Mouse (Mus musculus) stomach, embryonic 16.5 days (tissue): ENCODE data around the gene 4930524B15Rik. TPM values are rescaled to one million over a fixed set of nuclear protein-coding genes. Genes with fewer than 3 reads are reported as not detected.
"Not testable (repeated sequence)": the region's sequence is repeated elsewhere in the genome, so short reads cannot be mapped to it uniquely, and the experiment has no call there.

Experiments used
- ATAC-seq: fragments of 200-750 bp; cut with Nextera tagmentation; 2 replicates; pipeline ENCODE4 v1.8.0; 2017; ENCODE audit warnings: moderate number of reproducible peaks, moderate TSS enrichment; ENCODE audit not compliant: insufficient read depth, low FRiP score
- H3K27ac ChIP-seq: fragments of 300-500 bp; sonication (generic); 2 replicates; pipeline ENCODE4 v1.5.1; 2014; ENCODE audit warnings: low read length
- H3K27me3 ChIP-seq: fragments of 300-500 bp; sonication (generic); 2 replicates; pipeline ENCODE4 v1.6.1; 2014; ENCODE audit warnings: low read length, control low read depth, mixed read lengths; ENCODE audit not compliant: control insufficient read depth, insufficient read depth
- H3K36me3 ChIP-seq: fragments of 300-500 bp; sonication (generic); 2 replicates; pipeline ENCODE4 v1.6.1; 2014; ENCODE audit warnings: low read length; ENCODE audit not compliant: control insufficient read depth, insufficient read depth
- H3K4me1 ChIP-seq: fragments of 300-500 bp; sonication (generic); 2 replicates; pipeline ENCODE4 v1.6.1; 2014; ENCODE audit warnings: low read length, control low read depth, mixed read lengths; ENCODE audit not compliant: control insufficient read depth, insufficient read depth
- H3K4me2 ChIP-seq: fragments of 300-500 bp; sonication (generic); 2 replicates; pipeline ENCODE4 v1.6.1; 2014; ENCODE audit warnings: low read depth, low read length, mixed read lengths
- H3K4me3 ChIP-seq: fragments of 300-500 bp; sonication (generic); replicated peaks from 2 replicates; pipeline ENCODE4 v1.5.1; 2014; ENCODE audit warnings: mild to moderate bottlenecking, low read length
- H3K9ac ChIP-seq: fragments of 300-500 bp; sonication (generic); 2 replicates; pipeline ENCODE4 v1.6.1; 2014; ENCODE audit warnings: low read length
- H3K9me3 ChIP-seq: fragments of 300-500 bp; sonication (generic); replicated peaks from 2 replicates; pipeline ENCODE4 v1.6.1; 2016; ENCODE audit warnings: low read length, control low read depth; ENCODE audit not compliant: control insufficient read depth
- WGBS: fragments of 180-500 bp; shearing (Covaris S2); extraction: QIAGEN DNeasy Blood & Tissue Kit; methylation state at CpG from one replicate; pipeline ENCODE4 v1.1.7; 2014; 5-methylcytosine and 5-hydroxymethylcytosine counted together
- polyA plus RNA-seq: library from polyadenylated mRNA; unstranded; fragments of >200 nt; fragmentation: Nextera tagmentation; extraction: Ambion mirVana; gene quantifications from 2 replicates; pipeline ENCODE4 v1.2.1, GENCODE M21; 2015

The 4930524B15Rik gene
- polyA plus RNA-seq, 1 experiment from 2014 or later = 0.06 TPM

DNA sequence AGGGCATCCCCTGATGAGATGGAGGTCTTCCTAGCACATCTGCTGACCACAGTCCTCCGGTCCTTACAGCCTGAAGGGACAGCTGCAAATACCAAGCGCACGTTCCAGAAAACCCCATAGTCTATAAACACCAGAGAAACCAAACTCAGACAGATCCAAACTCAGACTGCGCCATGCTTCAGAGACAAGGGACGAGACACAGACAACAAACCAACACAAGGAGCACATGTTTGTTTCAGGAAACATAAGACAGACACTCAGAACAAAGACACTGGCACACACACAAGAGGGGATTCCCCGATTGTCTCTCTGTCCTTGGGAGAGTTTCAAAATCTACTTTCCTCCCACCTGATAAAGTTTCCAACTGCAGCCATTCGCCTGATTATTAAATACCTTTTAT lies 16.4 kb downstream of the 4930524B15Rik start:
- no peak overlapping the region for H3K4me3 ChIP-seq
- ATAC-seq = no peak
- no peak overlapping the region for H3K27ac ChIP-seq
- no peaks in the 10 kb centered on the region for H3K36me3 ChIP-seq
- no peak overlapping the region for H3K9ac ChIP-seq
- H3K4me1 ChIP-seq = no peaks in the 10 kb centered on the region
- 83% methylated on average over 7 of the region's 7 CpGs for whole genome bisulfite sequencing
- no peak overlapping the region for H3K4me2 ChIP-seq
- H3K9me3 ChIP-seq = no peaks in the 10 kb centered on the region
- H3K27me3 ChIP-seq = no peaks in the 10 kb centered on the region

GRCm38 (mm10) chr11:31982247-31982943 lies 17.0 kb downstream of the 4930524B15Rik start:
- H3K27ac ChIP-seq, H3K9ac ChIP-seq, H3K4me2 ChIP-seq, H3K36me3 ChIP-seq, ATAC-seq, H3K9me3 ChIP-seq, H3K27me3 ChIP-seq, H3K4me1 ChIP-seq, H3K4me3 ChIP-seq: not testable (repeated sequence)
- 85% methylated on average over 13 of the region's 13 CpGs for WGBS

- no peak overlapping the region for H3K4me2 ChIP-seq
- H3K9me3 ChIP-seq = no peaks in the 10 kb centered on the region
- no peaks in the 10 kb centered on the region for H3K36me3 ChIP-seq
- no peak overlapping the region for H3K4me3 ChIP-seq
- H3K27ac ChIP-seq = no peak overlapping the region
- H3K27me3 ChIP-seq = no peaks in the 10 kb centered on the region
- no peaks in the 10 kb centered on the region for H3K4me1 ChIP-seq
- ATAC-seq = no peak
- H3K9ac ChIP-seq = no peak overlapping the region
Measured at GRCm38 (mm10) chr11:31983249-31983648, 17.9 kb downstream of the 4930524B15Rik start.

- no peak for ATAC-seq
- Histone ChIP-seq H3K4me3 (no peak overlapping the region), H3K27ac (no peak overlapping the region), H3K9ac (no peak overlapping the region), H3K4me1 (no peaks in the 10 kb centered on the region), H3K9me3 (no peaks in the 10 kb centered on the region), H3K4me2 (no peak overlapping the region), H3K27me3 (no peaks in the 10 kb centered on the region), H3K36me3 (no peaks in the 10 kb centered on the region)
- 70% methylated on average over 2 of the region's 2 CpGs for WGBS
Measured at GRCm38 (mm10) chr11:31984786-31985185, 19.4 kb downstream of the 4930524B15Rik start.

DNA sequence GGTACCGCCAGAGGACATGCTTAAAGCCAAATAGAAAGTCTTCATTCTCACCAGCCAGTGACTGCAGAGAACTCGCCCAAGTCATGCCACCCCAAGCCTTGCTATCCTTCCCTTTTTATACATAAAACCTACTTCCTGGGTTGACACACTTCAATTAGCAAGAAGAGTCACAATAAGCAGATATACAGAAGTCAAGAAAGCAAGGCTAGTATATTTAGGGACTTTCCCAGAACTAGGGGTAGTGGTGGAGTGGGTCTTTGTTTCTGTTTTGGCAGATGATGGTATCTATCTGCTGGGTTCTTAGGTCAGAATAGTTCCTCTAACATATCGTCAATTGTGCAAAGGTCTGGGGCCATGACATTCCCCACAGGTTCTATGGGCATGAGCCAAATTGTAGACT lies 27.1 kb downstream of the 4930524B15Rik start:
- no peaks in the 10 kb centered on the region for H3K36me3 ChIP-seq
- no peaks in the 10 kb centered on the region for H3K9me3 ChIP-seq
- H3K4me3 ChIP-seq = no peak overlapping the region
- H3K9ac ChIP-seq = no peak overlapping the region
- ATAC-seq = no peak
- H3K27me3 ChIP-seq = no peaks in the 10 kb centered on the region
- H3K4me1 ChIP-seq = no peaks in the 10 kb centered on the region
- 86% methylated on average over 3 of the region's 3 CpGs for WGBS
- no peak overlapping the region for H3K27ac ChIP-seq
- no peak overlapping the region for H3K4me2 ChIP-seq

- no peak overlapping the region for H3K4me2 ChIP-seq
- no peaks in the 10 kb centered on the region for H3K9me3 ChIP-seq
- no peaks in the 10 kb centered on the region; the same call in 1 of the 2 replicates for H3K4me1 ChIP-seq
- H3K27me3 ChIP-seq = no peaks in the 10 kb centered on the region
- no peak overlapping the region for H3K27ac ChIP-seq
- 37% methylated on average over 2 of the region's 2 CpGs for WGBS
- no peaks in the 10 kb centered on the region for H3K36me3 ChIP-seq
- H3K9ac ChIP-seq = no peak overlapping the region
- no peak for ATAC-seq
- H3K4me3 ChIP-seq = no peak overlapping the region
Measured at GRCm38 (mm10) chr11:31999716-32000115, 34.3 kb downstream of the 4930524B15Rik start.

GRCm38 (mm10) chr11:32000281-32000680 lies 34.9 kb downstream of the 4930524B15Rik start, which contains the start of gene Nsg2:
Gene Nsg2, plus strand, starts transcription at chr11:32000463.
- no peaks in the 10 kb centered on the region for H3K36me3 ChIP-seq
- peak; percentile 88; the same call in 1 of the 2 replicates for ATAC-seq
- H3K4me2 ChIP-seq = peak within 1 kb of the TSS; percentile 56
- no peak within 1 kb of the TSS; the same call in 1 of the 2 replicates for H3K9ac ChIP-seq
- 0% methylated on average over 16 of the region's 16 CpGs for whole genome bisulfite sequencing
- peak within 1 kb of the TSS; percentile 29 for H3K4me3 ChIP-seq
- no peaks in the 10 kb centered on the region; the same call in 1 of the 2 replicates for H3K4me1 ChIP-seq
- H3K9me3 ChIP-seq = no peaks in the 10 kb centered on the region
- no peak within 1 kb of the TSS for H3K27ac ChIP-seq
- H3K27me3 ChIP-seq = no peaks in the 10 kb centered on the region

DNA sequence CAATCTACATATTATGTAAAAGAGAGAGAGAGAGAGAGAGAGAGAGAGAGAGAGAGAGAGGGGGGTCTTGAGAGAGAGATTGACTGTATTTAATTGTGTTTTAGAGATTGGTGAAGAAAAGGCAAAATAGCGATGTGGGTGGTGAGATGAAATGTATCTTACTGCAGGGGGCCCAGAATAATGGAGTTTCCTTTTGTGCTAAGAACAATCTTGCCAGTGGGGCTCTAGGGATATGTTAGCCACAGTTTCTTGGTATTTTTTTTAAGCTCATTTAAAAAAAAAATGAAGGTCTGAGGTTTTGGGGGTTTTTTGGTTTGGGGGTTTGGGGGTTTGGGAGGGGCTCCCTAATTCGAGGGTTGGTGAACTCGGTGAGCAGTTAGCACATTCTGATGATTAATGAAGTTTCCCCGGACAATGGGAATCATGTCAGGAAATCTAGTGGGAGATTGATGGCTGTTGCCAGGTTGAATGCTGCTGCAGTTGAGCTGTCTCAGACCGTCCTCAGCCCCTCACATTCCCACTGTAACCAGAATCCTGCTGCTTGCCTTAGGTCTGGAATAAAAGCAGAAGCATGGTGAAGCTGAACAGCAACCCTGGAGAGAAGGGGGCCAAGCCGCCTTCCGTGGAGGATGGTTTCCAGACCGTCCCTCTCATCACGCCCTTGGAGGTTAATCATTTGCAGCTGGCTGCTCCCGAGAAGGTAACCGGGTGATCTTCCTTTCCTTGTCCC lies 36.0 kb downstream of the 4930524B15Rik start:
- WGBS = 10% methylated on average over 11 of the region's 11 CpGs
- Histone ChIP-seq H3K9ac (no peak overlapping the region), H3K27me3 (no peaks in the 10 kb centered on the region), H3K4me1 (no peaks in the 10 kb centered on the region; the same call in 1 of the 2 replicates), H3K9me3 (no peaks in the 10 kb centered on the region), H3K4me3 (no peak overlapping the region), H3K4me2 (0 out of 2 replicates have a peak overlapping the region, but pooled peaks have one; percentile 4), H3K27ac (no peak overlapping the region), H3K36me3 (no peaks in the 10 kb centered on the region)
- ATAC-seq = no peak

DNA sequence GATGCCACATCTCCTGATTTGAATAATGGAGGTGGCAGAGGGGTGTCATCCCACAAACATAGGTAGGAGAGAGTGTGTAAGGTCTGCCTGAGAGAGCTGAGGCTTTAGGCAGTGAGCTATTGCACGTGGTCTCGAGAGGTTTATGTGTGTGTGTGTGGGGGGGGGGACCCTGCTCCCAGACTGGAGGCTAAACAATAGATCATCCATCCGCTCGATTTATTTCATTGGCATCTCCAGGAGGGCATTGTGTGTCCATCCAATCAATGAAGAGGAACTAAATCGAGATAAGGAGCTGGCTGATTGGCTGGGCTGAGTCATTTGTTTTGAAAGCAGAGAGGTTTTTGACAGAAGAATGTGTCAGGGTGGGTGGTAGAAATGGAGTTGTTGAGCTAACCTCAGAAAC lies 37.3 kb downstream of the 4930524B15Rik start:
- no peak for ATAC-seq
- Histone ChIP-seq H3K27me3 (no peaks in the 10 kb centered on the region), H3K36me3 (no peaks in the 10 kb centered on the region), H3K4me2 (no peak overlapping the region), H3K4me3 (no peak overlapping the region), H3K4me1 (no peaks in the 10 kb centered on the region; the same call in 1 of the 2 replicates), H3K9ac (no peak overlapping the region), H3K27ac (no peak overlapping the region), H3K9me3 (peaks cover 8% of the 10 kb centered on the region; the same call in 1 of the 2 replicates)
- WGBS = 7% methylated on average over 5 of the region's 5 CpGs
